Mouse (Mus musculus) gastrocnemius, postnatal 4 days (tissue): ENCODE measurements around the gene Gm42417. TPM values are rescaled to one million over a fixed set of nuclear protein-coding genes. Genes with fewer than 3 reads are reported as not detected.

ENCODE experiments used
- DNase-seq, 2 experiments: peaks; one replicate each; pipeline ENCODE4 v3.0.0; 2021 to 2022; ENCODE audit warnings: low spot score in 2 of 2, mixed read lengths in 2 of 2
- total RNA-seq, 2 experiments: library from RNA; stranded (reverse); gene quantifications; 2 replicates each; pipeline ENCODE4 v1.2.3; 2021

Gene Gm42417
- total RNA-seq, 2 experiments from 2014 or later = 40.6 to 50.4 TPM

DNA sequence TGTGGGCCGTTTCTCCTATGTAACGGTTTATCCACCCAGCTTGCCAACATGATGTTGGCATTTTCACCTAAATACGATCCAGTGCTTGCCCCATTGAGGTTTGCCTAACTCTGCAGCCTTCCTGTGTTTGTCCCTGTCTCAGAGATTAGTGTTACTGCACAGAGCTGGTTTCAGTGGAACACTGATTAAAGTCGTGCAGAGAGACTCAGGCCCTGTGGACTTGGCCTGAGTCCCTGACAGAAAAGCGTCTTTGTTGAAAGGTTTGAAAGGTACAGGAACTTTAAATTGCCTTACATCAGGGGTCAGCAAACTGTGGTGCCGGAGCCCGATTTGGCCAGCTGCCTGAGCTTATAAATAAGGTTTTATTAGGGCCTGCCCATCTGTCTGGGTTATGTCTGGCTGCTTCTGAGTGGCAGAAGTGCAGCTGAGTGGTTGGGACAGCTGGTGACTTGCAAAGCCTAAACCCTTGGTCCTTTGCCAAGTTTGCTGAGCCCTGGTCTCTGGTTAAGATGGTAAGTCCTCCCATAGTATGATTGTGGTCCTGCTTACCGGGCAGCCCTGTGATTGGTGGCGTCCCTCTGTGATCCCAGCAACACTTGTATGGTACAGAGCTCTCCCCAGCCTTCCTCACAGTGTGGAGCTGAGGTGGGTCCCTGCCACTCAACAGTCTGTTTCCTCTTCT, 15.8 kb downstream of the Gm42417 start:
- DNase-seq = peak in 1 of 2 experiments; percentile 51

- no peak for DNase-seq
Observed at GRCm38 (mm10) chr1:36522210-36522609, 17.0 kb downstream of the Gm42417 start.

DNA sequence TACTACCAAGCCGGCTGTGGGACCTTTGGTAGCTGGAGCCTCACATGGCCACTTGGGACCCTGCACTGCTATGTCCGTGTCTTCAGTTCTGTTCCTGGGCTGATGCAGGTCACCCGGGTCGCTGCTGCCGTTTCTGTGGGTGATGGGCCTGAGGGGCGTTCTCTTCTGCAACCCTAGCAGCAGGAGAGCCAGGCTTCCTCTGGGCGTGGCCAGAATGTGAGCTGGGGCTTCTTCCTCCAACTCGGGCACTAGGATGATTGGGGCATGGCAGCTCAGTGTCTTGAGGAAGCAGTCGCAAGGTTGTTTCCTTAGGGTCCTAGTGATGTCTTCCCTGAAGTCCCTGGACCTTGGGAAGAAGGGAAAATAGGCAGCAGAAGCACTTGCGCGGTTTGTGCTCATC, 19.6 kb downstream of the Gm42417 start:
- no peak for DNase-seq

- DNase-seq = no peak
Observed at GRCm38 (mm10) chr1:36518259-36518658, 21.0 kb downstream of the Gm42417 start.

- no peak for DNase-seq
Observed at GRCm38 (mm10) chr1:36513718-36514117, 25.5 kb downstream of the Gm42417 start.

DNA sequence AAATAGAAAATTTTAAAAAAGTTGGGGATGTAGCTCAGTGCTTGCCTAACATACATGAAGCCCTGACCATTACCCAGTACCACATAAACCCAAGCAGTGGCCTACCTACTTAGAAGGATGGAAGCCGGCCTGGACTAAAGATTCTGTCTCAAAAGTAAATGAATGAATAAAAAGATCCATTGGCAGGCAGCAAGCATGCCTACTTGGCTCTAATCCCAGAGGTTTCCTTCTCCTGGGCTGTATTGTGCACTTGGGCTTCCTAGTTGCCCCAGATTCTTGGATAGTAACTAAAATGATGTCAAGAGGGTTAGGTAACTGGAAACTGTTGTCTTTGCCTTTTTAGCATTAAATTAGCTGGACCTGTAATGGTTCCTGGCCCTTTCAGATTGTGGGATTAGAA, 25.9 kb downstream of the Gm42417 start:
- DNase-seq = no peak

DNA sequence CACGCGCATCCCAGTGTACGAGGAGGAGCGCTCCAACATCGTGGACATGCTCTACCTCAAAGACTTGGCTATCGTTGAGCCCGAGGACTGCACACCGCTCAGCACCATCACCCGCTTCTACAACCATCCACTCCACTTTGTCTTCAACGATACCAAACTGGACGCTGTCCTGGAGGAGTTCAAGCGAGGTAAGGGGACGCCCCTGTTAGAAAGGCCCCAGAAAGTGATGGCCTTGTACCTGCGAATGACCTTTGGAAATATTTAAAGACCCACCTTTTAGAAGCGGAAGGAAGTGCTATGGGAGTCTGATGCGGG, 26.3 kb downstream of the Gm42417 start:
- DNase-seq = no peak

GRCm38 (mm10) chr1:36512089-36512965, 26.9 kb downstream of the Gm42417 start:
- DNase-seq = peak in 1 of 2 experiments; percentile 52

GRCm38 (mm10) chr1:36511289-36512021, 27.8 kb downstream of the Gm42417 start, which contains the start of gene Cnnm3:
Gene Cnnm3 (plus strand): TSS chr1:36511867.
- DNase-seq = peak; percentile 100

GRCm38 (mm10) chr1:36508238-36508637, 31.0 kb downstream of the Gm42417 start:
- no peak for DNase-seq

- peak in 1 of 2 experiments; percentile 66 for DNase-seq
Observed at GRCm38 (mm10) chr1:36501261-36501660, 38.0 kb downstream of the Gm42417 start.

DNA sequence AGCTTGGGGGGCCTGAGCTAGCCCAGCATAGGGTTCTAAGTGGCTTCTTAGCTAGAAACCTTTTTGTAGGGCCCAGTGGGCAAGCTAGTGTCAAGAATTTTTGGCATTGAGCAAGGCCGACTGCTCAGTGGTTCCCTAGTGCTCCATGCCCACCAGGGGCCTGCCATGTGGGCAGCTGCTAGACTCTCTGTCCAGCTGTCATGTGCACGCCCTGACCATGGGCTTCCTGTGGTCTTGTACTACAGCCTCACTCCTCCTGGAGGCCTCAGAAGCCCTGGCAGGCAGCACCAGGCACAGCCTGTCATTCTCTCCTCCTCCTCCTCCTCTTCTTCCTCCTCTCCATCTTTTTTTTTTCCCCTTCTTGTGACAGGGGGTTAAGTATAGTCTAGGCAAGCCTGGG, 41.9 kb downstream of the Gm42417 start:
- DNase-seq = no peak

GRCm38 (mm10) chr1:36496719-36497118, 42.5 kb downstream of the Gm42417 start:
- no peak for DNase-seq

GRCm38 (mm10) chr1:36493299-36493698, 45.9 kb downstream of the Gm42417 start:
- no peak for DNase-seq

DNA sequence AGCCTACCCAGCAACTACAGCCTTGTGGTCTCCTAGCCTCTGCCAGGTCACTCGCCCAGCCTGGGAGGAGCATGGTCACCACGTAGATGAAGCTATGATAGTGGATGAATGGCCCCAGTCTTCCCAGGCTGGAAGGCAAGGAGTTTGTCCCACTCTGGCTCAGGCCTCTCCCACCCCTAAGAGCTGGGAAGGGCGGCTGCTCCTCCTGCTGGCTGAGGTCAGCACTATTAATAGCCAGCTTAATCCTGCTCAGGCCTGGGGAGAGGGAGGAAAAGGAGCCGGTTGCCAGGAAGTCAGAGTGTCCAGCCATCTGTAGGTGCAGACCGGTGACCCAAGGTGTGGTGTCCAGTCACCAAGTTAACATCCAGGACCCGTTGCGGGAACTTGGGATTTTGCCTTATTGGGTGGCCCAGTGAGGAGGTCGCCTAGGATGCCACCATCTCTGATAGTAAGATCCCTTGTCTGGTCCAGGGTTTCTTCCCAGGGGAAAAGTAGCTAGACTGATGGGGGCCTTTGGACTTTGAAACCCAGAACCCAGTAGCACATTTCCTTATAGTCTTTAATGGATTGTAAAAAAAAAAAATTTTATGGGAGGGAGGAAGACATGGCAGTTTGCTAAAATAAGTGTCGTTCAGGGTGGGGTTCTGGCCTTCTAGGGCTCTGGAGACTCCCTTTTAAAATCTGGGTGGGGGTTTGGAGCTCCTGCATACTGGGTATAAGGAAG, 46.7 kb downstream of the Gm42417 start:
- DNase-seq = peak; percentile 58 to 69

- no peak for DNase-seq
Observed at GRCm38 (mm10) chr1:36489661-36490060, 49.6 kb downstream of the Gm42417 start.

- DNase-seq = no peak
Observed at GRCm38 (mm10) chr1:36487111-36487510, 52.1 kb downstream of the Gm42417 start.

DNA sequence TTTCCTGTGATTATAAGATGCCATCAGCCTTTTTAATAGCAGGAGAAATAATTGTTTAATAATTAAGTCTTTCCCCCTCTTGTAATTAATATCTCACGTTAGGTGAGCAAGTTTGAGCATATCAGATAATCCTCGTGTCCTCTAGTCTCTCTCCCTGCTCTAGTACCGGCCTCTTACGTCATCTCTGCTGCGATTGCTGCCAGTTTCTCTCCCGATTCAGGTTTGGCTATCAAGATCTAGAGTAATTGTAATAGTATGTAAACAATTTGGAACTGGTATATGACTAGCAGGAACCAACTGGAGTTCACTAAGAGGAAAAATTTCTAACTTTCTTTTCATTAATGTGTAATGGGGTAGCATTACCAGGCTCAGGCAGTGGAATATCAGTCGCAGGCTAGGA, 54.1 kb downstream of the Gm42417 start:
- DNase-seq = no peak

GRCm38 (mm10) chr1:36483825-36484224, 55.4 kb downstream of the Gm42417 start:
- no peak for DNase-seq
